Mouse (Mus musculus) cerebellum, adult 9-11 months (tissue): ENCODE measurements around the gene Gimap3.

Experiments used
- DNase-seq: peaks from one replicate; pipeline ENCODE4 v3.0.0; 2022

Gimap3 gene

DNA sequence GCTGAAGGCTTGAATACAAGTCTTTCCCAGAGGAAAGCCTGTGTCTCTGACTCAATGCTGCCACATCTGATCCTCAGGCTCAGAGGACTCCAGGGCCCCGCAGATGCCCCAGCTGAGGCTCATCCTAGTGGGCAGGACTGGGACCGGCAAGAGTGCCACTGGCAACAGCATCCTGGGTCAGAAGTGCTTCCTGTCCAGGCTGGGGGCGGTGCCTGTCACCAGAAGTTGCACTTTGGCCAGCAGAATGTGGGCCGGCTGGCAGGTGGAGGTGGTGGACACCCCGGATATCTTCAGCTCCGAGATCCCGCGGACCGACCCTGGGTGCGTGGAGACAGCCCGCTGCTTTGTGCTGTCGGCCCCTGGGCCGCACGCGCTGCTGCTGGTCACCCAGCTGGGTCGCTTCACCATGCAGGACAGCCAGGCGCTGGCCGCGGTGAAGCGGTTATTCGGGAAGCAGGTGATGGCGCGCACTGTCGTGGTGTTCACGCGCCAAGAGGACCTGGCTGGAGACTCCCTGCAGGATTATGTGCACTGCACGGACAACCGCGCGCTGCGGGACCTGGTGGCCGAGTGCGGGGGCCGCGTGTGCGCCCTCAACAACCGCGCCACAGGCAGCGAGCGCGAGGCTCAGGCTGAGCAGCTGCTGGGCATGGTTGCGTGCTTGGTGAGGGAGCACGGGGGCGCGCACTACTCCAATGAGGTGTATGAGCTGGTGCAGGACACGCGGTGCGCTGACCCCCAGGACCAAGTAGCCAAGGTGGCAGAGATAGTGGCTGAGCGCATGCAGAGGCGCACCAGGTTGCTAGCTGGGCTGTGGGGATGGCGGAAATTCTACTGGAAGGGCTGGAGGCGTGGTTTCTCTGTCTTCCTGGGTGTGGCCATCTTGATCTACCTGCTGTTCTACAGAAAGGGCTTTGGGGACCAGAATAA is 28.0 kb downstream of the Gimap3 start:
- no peak for DNase-seq

DNA sequence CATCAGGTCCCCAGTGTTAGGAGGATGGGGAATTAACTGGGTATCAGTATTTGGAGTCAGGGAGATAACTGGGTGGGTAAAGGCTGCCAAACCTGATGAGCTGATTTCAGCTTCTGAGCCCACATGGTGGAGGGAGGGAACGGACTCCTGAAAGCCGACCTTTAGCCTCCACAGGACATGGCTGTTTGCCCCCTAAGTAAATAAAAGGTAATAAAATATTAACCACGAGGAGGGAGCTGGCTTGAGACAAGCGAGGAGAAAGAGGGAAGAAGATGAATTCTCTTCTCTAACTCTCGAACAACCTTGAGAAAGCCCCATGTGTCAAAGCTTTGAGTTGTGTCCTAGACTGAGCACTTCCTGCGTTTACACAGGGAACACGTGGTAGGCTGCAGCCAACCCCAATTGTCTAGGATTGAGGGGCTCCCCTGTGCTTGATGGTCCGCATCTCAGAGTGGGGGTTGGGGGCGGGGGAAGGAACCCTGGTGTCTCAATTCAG is 28.9 kb downstream of the Gimap3 start:
- no peak for DNase-seq

DNA sequence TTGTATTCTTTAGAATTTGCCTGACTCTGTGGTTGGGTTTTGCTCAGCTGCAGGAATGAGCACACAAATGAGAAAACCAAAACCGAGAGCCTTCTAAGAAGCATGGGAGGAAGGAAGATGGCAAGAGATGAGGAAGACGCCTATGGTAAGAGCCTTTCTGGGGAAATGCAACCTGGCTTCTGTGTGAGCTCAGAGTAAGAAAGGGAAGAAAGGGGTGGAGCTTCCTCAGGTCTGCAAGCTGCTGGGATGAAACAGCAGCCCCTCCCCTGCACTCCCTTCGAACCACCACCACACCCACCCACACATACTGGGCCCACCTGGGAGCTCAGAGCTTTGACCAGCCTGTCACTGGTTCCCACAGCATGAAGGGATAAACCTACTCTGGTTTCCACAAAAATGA is 29.4 kb downstream of the Gimap3 start:
- DNase-seq, result no peak

DNA sequence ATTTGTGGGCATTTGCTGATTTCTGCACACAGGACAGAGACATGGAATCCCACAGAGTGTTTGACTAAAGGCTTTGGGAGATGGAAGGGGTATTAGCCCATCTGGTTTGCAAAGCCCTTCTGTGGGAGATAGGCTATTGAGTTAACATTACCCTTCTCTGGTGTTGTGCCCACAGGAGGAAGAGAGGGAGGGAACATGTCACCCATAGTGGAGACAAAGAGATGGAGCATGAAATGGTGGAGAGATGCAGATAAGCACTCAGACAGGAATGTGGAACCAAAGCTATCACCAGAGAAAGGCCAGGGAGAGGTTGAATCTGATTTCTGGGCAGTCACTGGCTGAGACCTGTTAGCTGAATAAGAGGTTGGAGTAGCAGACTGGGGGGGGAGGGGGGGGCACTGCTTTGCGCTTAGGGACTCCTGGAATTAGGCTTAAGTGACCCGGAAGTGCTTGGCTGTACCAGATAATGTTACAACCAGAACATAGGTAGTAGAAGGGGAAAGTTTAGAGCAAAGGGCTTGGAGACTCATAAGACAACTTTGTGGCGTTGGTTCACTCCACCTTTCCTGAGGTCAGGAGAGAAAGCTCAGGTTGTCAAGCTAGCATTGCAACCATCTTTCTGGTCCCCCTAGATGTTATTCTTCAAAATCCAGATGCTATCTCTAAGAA is 30.0 kb downstream of the Gimap3 start:
- no peak for DNase-seq

DNA sequence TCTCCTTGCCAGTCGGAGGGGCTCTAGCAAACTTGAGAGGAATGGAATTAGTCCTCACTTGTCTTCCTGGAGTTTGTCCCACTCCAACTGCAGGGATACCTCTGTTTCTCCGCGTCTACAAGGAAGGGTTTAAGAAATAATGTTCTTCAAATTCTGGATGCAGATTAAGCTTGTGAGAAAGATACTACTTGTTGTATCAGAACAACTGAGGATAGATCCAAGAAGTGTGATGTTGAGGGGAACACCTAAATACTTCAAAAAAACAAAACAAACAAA is 30.9 kb downstream of the Gimap3 start:
- no peak for DNase-seq

DNA sequence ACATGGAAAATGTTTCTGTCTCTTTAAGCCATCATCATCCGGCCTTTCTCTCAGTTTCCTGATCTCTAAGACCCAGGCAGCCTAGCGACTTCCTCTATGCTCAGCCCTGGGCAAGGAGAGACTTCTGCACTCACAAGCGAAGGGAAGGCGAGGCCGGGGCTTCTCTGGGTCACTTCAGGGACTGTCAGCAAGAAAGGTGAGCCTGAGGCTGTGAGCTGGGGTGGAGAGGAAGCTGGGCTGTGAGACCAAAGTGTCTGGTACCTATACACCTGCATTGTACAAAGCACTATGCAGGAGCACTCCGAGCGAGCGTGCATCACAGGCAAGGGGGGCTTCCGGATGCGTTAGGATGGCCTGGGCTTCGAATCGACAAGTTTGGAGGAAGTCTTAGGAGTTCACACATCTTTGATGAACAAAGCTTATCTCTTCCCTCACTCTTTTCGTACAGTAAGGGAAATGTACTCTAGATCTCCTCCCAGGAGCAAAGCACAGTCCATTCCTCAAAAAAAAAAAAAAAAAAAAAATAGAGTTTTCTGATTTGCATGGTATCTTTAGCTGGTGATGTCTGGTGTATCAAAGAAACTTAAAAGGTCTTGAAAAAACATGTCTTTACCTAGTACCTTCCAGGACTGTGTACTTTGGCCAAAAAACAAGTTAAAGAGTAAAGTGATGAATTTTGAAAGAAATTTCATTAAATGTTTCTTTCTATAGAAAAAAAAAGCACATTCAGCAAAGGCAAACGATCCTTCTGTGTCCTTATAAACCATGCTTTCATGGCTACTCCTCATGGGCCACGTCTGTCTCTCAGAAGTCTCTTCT is 31.5 kb downstream of the Gimap3 start, which contains the start of gene Gimap1:
Gene Gimap1 (plus strand): TSS at position 94 of the 819 bp plus-strand sequence.
- no peak for DNase-seq

DNA sequence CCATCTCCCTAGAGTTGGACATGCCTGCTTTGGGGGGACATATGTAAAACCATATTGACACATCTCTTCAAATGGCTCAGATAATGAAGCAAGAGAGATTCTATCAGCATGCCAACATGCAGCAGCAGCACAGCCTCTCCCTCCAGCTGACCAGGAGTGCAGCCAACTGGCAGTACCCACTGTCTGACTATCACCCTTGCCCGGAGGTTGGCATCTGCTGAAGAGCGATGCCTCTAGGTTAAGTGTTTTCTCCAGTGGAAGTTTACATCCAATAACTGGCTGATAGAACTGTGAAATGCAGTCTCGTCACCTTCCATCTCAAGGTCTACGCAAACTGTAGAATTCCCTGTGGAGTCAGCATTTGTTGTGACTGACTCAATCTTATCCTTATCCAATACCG is 33.0 kb downstream of the Gimap3 start:
- no peak for DNase-seq

DNA sequence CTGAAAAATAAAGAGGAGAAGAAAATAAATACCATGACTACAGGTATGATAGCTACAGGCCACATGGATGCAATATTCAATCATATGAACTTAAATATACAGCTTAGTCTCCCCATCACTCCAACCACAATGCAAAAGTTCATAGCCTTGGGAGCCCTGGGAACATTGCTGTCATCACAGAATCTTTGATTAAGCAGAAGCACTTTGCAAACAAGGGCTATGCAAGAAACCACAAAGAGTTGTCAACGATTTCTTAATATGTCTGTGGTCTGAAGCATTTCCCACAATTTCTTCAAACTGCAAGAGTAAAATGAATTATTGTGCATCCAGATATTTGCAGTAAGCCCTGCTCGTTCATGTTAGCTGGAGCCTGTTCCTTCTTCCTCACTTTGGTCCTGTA is 33.6 kb downstream of the Gimap3 start:
- DNase-seq, result no peak

DNA sequence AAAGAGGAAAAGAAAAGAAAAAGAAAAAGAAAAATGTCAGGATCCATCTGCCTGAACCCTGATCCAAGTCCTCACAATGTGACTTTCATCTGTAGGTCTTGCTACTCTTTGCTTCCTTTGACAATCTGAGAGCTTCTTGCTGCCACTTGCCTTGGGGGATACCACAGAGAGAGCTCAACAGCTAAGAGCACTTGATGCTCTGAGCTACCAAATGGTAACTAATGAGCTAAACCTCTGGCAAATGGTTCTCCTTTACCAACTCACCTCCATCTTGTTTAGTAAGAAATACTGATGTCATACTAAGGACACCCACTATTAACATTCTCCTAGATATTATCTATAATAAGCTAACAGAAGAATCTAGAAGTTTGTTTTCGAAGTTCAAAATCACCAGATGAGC is 37.0 kb downstream of the Gimap3 start:
- DNase-seq, result no peak

DNA sequence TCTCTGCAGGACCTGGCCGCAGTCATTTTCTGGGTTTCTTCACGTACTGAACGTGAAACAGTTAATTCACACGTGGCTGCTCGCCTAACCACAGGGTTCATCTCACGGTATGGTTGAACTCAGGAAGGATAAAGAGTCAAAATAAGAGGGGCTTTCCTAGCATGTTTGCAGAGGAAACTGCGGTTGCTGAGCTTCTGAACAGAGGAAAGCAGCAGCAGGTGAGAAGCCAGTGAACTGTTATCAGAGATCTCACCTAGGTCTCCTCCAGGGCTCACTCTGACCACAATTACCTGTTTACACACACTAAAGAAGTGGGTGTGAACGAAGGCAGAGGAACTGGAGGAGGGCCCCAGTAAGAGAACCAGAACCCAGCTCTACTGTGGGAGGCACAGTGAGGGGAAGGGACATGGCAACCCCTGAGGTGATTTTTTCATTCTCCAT is 37.8 kb downstream of the Gimap3 start:
- DNase-seq, result no peak

DNA sequence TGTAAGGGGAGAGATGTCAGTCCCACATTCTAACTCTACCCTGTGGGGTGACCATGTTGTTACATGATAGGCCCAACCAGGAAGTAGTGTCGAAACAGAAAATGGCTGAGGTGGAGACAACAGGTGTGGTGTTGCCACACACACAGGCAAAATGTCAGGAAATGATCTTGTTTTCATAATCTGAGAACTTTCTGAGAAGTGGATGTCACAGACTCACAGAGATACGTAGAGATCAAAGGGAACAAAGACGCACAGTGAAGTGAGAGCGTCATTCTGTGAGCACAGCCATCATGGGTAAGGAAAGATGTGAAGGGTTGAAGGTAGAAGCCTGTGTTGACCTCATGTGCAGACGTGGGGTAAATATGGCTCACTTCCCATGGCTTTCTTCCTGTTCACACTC is 42.9 kb downstream of the Gimap3 start:
- DNase-seq, result no peak

DNA sequence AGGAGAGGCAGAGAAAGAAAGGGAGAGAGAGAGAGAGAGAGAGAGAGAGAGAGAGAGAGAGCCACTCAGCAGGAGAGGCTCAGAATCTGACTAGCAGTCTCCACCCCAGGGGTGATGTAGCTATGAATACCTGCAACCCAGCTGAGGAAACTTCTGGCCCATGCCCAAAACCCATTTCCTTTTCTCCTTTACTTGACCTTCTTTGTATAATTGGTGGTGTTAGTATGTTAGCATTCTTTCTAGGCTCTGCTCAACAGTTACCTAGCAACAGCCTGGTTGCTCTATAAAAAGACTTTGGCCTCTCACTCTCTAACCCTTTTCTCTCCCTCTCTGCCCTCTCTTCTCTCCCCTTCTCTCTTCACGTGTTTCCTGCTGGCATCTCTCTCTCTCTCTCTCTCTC is 45.2 kb downstream of the Gimap3 start:
- DNase-seq, result no peak

DNA sequence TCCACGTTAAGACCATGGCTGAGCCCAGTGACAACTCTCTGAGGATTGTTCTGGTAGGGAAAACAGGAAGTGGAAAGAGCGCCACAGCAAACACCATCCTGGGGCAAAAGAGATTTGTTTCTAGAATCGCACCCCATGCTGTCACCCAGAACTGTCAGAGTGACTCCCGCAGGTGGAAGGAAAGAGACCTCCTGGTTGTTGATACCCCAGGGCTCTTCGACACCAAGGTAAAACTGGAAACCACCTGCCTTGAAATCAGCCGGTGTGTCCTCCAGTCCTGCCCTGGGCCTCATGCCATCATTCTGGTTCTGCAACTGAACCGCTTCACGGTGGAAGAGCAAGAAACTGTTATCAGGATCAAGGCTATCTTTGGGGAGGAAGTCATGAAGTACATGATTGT is 47.2 kb downstream of the Gimap3 start:
- DNase-seq, result no peak

DNA sequence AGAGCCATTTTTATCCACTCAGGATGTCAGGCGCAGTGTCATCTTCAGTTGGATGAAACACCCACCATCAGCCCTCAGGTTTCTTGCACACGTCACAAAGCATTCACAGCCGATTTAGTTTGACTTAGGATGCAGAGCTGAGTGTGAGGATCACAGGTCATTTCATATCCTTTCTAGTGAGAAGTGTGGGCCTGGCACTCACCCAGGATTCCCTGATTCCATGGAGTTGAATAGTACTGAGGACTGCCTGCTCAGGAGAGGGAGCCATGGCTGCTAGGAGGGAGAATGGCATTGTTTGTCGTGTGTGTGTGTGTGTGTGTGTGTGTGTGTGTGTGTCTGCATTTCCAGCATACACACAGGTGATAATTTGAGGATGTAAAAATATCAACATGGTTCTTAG is 50.3 kb downstream of the Gimap3 start:
- no peak for DNase-seq

DNA sequence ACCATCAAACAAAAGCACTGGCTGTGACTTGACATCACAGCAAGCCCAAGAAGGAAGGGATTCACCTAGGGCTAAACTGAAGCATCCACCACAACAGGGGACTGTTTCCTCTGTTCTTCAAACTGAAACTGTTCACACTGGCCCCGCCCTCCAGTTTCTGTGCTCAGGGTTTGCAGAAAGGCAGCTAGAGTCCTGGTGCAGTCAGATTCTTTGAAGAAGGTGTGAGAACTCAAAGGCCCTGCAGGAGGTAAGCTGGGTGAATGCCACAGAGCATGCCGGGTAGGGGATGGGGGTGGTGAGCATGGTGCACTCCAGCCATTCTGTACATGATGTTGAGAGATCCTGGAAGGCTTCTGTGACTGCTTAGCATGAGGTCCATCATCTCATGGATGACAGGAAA is 52.2 kb downstream of the Gimap3 start, which contains the start of the genes Gm28053 and Gimap7:
Gene Gm28053 (plus strand): TSS at position 153 of the 400 bp plus-strand sequence.
Gene Gimap7 (plus strand): TSS at position 167 of the 400 bp plus-strand sequence.
- no peak for DNase-seq
